Mouse (Mus musculus): Measurements from ENCODE around the gene Ndufaf2.

Ndufaf2 gene

DNA sequence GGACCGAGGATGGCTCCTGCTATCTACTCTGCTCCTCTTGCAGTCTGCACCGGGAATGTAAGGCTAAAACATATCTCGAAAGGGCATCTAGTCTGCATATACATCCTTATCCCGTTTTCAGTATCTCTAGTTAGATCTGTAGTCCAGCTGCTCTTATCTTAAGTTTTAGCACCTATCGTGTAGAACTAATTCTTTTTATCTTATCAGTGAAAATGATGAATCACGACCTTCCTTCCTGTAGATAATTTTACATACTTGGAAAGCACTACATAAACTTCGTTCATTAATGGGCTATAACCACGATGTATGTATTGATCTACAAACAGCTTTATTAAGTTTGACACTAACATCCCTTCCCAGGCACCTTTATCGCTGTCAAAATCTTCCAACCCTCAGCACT, 118.5 kb downstream of the Ndufaf2 start:
- no peak for DNase-seq (ENCODE audit: low spot score in 2 of 2)

DNA sequence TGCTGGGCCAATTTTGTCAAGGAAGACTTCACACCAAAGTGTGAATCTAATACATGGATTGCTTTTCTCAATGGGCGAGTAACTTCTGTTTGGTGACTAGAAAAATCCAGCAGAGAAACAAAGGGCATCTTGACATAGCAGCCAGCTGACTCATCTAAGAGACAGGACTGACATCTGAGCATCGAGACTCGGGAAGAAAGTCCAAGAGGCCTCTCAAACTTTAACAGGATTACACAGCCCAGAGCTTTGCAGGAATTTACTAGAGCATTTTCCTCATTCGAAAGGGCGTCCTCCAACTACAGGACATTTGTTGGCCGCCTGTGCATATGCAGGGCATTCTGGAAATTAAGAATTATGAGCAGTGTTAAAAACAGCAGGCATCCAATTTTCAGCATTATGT, 119.0 kb downstream of the Ndufaf2 start:
- no peak for DNase-seq (ENCODE audit: low spot score in 2 of 2)

DNA sequence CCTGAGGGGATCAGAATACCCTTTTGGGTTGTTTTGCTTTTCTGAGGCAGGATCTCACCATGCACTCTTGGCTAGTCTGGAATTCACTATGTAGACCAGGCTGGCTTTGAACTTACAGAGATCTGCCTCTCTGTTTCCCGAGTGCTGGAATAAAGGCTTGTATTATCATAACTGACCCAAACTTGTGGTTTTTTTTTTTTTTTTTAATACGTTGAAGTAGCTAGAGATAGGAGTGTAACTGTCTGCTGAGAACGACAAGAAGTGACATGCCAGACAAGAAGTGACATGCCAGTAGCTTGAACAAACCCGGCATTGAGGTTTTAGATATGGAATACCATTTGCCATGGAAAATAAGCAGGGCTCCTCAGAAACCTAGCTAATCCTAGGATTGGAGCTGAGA, 125.6 kb downstream of the Ndufaf2 start:
- no peak for DNase-seq (ENCODE audit: low spot score in 2 of 2)

DNA sequence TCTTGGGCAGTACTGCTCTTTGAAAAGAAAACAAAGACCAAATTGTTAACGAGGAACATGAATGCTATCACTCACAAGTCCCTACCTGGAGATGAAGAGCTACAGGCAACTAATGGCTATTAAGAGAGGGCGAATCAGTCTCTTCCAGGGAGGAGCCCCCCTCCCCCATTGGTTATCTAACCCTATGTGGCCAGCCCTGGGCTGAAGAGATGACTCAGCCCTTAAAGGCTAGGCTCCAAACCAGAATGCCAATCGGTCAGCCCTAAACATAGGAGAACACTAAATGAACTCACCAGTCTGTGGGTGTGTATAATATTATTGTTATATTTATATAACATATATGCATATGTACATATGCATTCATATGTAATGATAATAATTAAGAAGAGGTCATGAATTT, 132.6 kb downstream of the Ndufaf2 start:
- DNase-seq (ENCODE audit: low spot score in 2 of 2), result no peak

DNA sequence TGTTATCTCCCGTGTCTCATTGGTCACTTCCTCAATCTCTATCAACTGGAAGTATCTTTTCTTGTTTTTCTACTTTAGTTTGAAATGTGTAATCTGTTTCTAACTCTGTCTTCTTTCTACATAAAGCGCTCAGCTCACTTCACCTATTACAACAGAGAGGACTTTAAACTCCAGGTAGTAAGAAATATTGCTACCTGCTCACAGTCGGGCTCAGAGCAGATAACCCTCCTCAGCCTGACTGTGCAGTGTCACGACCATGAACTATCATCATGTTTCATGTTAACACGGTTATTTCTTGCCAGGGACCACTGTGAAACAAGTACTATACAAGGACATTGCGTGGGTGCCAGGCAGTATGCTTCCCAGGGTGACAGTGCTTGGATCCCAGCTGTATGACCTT, 141.1 kb downstream of the Ndufaf2 start:
- DNase-seq (ENCODE audit: low spot score in 2 of 2), result no peak

DNA sequence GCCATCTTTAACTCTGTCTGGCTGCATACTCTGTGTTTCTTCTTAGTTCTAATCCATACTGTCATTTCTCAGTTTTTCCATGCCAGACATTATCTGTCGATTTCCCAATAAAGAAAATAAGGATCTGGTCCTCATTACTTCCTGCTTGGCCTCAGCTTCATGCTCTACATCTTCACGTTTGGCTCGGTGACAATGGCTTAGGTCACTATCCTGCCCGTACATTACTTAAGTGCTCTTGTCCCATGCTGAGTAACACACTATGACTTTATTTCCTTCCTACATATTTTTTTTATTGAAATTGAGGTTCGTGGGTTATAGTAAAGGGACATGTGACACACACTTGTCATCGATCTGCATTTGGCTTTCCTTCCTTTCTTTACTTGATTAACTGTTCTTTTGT, 143.3 kb downstream of the Ndufaf2 start:
- DNase-seq (ENCODE audit: low spot score in 2 of 2), result no peak

DNA sequence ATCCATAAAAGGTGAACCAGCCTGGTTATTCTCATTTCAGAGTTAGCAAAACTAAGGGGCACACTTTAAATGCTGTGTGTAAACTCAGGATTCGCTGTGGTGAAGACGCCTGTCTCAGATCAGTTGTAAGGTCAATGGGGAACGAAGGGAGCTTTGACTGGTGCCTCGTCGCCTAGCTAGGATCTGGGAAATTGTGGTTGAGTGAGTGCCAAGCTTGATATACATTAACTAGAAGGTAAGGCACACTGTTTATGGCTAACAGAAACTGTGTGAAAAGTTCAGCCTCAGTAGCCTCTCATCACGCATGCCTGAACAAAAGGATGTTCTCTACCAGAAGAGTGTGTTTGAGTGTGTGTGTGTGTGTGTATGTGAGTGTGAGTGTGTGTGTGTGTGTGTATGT, 144.6 kb downstream of the Ndufaf2 start:
- DNase-seq (ENCODE audit: low spot score in 2 of 2), result no peak

DNA sequence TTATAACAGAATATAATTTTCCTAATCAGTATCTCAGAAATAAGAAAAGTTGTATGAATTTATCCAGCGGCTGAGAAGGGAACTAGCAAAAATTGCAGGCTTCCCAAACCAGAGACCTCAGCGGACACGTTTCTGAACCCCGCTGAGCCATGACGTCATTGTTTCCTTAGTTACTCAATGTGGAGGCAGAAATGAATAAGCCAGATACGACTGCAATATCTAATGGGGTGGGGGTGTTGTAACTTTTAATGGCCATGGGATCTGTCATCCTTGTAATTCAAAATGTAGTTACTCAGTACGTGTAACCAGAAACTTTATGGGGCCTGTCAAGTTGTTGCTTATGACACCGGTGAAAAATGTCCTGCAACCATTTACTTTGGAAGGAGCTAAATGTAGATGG, 145.3 kb downstream of the Ndufaf2 start:
- no peak for DNase-seq (ENCODE audit: low spot score in 2 of 2)

DNA sequence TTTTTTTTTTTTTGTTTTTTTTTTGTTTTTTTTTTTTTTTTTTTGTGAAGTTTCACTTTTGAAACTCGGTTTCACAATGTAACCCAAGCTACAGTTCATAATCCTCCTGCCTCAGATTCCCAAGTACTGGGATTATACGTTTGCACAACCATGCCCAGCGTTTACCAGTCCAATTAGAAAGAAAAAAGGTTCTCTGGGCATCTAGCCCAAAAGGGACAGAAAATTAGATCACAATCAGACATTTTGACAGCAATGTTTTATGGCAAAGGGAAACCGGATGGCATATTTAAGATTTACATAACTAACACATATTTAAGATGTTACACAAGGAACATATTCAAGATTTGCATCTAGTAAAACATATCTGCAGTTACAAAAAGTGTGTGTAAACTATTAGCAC, 150.6 kb downstream of the Ndufaf2 start:
- no peak for DNase-seq (ENCODE audit: low spot score in 2 of 2)

DNA sequence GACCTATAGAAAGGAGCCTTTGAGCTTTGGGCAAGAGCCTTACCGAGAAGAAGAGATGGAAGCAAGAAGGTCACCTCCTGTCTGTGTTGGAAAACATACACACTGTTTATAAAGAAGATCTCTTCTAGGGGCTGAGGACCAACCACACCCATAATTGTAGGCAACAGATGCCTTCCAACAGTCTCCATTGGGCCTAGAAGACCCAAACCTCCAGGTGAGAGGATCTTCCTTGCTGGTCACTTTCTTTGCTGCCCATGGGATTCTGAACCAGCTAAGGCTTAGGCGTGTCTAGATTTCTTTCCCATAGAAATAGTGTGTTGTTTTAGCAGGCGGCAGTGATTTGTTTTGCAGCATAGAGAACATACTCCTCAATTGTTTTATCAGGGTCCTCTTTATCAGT, 162.1 kb downstream of the Ndufaf2 start:
- DNase-seq (ENCODE audit: low spot score in 2 of 2), result no peak

DNA sequence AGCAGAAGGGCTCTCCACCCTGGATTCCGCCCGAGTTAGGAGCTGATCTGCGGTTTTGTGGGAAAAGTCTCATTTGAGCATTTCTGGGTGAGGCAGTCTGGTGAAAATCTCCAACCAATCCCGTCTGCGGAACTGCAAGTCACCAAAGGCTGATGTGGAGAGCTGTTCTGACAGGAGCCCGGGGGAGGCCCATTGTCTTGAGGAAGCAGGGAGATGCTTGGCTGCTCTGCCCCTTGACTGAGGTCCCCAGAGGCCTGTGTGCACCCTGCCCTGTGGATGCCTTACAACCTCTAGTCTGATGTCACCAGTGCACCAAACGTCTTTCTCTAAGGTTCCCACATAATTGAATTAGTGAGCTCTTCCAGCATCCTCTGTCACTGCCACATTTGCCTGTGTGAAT, 163.2 kb downstream of the Ndufaf2 start:
- no peak for DNase-seq (ENCODE audit: low spot score in 2 of 2)

DNA sequence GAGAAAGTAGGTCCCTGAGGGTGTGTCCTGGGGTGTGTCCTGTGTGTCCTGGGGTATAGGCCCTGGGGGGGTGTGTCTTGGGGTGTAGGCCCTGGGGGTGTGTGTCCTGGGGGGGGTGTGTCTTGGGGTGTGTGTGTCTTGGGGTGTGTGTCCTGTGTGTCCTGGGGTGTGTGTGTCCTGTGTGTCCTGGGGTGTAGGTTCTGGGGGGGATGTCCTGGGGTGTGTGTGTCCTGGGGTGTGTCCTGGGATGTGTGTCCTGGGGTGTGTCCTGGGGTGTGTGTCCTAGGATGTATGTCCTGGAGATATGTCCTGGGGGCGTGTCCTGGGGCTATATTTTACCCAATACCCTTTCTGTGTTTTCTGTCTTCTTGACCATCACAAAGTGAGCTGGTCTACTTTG, 165.8 kb downstream of the Ndufaf2 start:
- DNase-seq (ENCODE audit: low spot score in 2 of 2), result no peak

DNA sequence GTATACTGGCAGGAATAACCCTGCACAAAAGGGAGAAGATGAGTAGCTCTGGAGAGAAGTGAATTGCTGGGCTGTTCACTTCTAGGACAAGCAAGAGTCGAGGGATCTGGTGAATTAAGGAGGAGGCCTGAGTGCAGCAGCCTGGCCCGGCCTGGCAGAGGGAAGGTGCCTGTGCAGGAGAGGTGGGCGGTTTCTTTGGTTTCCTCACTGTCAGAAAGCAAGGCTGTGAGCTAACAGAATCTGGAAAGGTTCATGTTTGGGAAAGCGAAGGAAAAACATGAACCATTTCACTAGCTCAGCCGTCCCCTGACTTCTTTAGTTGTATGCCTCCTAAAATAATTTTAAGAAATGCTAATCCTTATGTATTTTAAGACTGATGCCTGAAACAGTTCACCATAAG, 173.8 kb downstream of the Ndufaf2 start:
- DNase-seq (ENCODE audit: low spot score in 2 of 2), result no peak

DNA sequence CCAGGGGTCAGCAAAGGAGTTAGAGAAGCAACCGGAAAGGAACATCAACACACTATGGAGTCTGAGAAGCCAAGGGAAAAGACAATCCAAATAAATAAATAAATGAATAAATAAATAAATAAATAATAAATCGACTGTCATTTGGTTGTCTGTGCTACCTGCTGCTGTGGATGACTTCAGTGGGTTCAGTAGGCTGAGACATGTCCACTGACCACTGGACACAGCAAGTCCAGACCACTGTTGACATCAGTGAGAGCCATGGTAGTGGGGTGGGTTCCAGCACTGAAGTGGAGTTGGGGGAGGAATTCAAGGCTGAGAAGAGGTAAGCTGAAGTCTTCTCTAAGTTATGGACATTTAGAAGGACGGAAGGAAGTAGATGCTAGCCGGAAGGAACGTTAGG, 174.2 kb downstream of the Ndufaf2 start:
- DNase-seq (ENCODE audit: low spot score in 2 of 2), result no peak

DNA sequence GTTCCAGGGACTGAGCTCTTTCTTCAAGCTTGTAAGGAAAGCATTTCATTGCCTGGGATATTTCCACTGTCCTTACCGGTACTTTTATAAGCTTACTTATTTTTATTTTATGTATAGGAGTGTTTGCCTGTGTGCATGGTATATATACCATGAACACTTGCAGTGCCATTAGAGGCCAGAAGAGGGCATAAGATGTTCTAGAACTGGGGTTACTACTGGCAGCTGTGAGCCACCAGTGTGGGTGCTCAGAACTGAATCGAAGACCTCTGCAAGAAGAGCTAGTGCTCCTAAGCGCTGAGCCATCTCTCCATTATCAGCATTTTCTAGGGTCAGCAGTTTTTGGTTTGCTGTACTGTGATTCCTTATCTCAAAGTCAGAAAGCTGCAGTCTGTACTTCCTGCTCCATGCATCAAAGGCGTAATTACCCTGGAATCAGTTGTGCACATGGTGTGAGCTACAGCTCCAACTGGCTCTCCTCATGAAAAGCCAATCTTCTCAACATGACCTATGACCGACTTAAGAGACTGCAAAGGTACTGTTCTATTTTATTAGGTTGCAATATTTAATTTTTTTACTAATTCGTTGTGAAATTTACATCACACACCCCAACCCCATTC, 175.1 kb downstream of the Ndufaf2 start:
- DNase-seq (ENCODE audit: low spot score in 2 of 2), result no peak

DNA sequence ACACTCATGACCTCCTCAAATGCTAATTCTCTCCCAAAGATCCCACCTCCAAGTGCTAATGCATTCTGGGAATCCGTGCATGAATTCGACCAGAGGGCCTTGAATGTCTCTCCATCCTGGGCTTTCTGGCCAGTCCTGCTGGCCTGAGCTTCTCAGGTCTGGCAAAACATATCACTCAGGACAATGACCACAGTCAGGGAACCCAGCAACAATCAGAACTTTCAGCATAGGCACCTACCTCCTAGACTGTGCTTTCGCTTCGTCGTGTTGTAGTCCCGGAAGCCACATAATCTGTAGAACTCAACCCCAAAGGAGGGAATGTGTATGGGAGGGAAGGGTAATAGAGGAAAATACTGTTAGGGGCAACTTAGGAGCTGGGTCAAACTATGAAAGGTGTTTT, 179.0 kb downstream of the Ndufaf2 start:
- no peak for DNase-seq (ENCODE audit: low spot score in 2 of 2)

DNA sequence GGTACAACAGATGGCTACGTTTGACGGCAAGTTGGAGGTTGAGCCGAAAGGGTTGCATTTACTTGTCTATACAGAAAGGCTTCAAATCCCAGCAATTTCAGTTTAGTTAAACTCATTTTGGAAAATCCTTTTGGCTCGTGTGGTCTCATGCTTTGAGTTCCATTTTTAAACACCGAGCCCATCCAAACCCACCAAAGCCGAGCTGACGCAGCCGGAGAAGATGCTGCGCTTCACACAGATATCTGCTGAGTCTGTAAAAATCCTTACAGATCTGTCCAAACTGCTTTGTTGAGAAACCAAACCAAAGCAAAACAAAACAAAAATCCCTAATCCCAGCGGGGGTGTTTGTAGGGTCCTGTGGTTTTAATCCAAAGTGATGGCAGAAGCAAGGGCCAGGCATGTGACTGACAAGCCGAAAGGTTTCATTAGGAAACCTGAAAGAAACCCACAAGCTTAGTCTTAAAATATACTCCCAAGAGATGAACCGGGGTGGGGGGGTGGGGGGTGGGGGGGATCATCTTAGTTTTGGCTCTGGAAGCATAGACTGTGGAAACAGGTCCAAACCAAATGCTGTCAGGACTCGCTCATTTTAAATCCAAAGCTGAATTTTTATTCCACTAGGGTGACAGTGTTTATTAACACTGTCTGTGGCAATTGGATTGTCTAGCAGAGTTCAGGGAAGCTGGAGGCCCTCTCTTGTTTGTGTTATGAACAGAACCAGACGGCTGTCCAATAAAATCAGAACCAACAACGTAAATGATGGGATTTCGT, 181.4 kb downstream of the Ndufaf2 start:
- no peak for DNase-seq (ENCODE audit: low spot score in 2 of 2)

DNA sequence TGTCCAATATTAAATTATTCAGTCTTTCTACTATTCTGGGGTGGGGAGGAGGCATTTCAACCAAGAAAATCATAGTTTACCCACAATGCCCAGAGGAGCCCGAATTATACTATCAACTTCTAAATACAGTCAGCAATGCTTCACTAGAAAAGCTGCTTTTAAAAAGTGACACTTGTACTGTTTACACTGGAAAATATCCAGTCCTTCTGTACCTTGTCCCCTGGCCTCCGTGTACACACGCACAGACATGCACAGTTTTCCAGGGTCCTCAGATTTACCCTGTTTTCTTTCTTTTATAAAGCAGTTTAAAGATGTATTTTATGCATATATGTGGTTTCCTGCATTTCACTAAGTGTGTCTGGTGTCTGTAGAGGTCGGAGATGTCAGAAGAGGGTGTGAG, 186.0 kb downstream of the Ndufaf2 start:
- no peak for DNase-seq (ENCODE audit: low spot score in 2 of 2)

DNA sequence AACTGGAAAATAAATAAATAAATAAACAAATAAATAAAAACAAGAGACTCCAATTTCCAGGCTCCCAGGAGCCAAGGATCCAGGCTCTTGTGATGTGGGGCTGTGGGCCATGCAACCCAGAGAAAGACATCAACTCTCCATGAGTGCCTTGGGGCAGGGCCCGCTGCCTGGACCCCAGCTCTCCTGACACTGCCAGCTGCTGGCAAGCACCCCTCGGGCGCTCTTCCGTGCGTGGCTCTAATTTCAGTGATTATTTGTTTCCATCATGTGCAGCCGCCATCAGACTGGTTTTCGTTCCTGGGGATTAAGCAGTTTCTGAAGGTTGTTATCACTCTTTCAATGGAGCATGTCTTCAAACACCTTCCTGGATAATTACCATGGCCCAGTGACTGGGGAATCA, 186.6 kb downstream of the Ndufaf2 start:
- no peak for DNase-seq (ENCODE audit: low spot score in 2 of 2)

DNA sequence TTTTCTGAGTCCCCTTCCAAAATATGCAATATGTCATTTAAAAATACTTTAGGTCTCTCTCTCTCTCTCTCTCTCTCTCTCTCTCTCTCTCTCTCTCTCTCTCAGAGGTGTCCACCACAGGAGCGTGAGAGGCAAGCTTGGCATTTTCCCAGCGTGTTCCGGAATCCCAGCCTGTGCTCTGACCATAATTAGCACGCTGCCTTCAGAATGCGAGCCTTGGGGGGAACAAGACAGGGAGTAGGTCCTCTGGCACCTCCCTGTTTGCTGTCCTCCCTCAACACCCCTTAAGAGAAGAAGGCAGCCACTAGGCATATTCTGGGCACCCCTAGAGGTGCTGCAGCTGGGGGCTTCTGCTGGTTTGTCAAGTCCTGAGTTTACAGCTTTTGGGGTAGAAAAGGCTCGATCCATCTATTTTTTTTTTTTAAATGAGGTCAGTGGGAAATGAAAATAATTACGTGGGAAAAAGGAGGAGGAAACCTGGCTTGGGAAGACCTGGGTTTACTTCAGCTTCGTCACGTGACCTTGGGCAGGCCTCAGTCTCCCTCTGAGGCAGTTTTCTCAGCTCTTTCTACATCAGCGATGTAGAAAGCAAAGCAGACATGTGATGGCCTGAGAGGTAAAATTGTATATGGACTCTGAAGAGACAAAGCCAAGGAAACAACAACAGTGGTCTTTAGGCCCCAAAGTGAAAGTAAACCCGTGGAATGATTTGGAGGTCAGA, 187.8 kb downstream of the Ndufaf2 start:
- DNase-seq (ENCODE audit: low spot score in 2 of 2), result no peak

DNA sequence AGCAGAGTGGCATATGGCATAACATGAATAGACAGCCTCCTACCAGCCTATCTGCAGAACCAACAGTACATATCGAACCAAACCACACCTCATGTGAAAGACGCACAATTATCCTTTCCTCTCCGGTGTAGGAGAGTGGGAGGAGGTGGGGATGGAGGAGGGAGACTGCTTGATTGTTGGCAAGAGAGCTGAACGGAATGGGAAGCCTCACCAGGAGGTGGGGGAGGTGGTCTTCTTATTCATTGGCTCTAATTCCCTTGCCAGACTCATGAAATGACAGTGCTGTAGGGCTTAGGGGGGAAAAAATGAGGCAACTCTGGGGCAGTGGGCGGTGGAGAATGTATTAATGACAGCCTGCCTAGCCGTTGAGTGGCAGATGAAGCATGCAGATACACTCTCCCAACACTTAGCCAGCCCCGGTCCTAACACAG, 188.4 kb downstream of the Ndufaf2 start:
- peak; percentile 14 to 54 for DNase-seq (ENCODE audit: low spot score in 2 of 2)

DNA sequence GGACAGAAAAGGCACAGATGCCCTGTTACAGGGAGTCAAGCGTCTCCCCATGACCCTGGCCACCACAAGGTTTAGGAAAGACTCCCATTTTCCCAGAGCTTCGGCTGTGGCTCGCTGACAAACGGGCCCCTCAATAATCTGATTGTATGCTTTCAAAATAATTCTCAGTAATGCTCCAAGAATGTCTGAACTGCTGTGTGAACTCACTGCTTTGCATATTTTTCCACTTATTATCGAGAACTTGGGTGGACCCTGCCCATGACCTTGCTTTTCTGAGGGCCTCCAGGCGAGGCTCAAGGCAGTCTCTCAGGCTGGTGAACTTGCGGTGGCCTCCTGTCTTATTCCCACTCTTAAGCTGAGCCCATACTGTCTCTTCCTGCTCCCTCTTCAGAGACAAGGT, 193.8 kb downstream of the Ndufaf2 start:
- no peak for DNase-seq (ENCODE audit: low spot score in 2 of 2)

DNA sequence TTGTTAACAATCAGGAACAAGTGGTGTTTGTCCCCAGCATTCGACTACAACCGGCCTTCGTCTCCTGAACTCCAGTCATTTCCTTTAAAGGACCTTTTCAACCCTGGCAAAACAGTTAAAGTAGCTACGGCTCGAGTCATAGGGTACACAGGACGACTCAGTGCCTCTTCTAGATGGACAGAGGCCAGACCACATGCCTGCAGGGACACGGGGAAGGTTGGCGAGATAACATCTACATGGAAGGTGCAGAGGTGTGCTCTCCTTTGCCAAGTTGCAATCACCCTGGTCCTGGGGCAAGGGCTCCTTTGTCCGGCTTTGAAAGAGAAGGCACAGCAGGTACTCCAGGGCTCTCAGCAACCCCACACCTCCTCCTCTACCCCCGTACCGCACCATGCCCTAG, 195.0 kb downstream of the Ndufaf2 start:
- no peak for DNase-seq (ENCODE audit: low spot score in 2 of 2)

Data from frontal cortex, postnatal 10 days (tissue).